Mouse (Mus musculus): ENCODE measurements around the gene Lgi1. TPM values are rescaled to one million over a fixed set of nuclear protein-coding genes. Genes with fewer than 3 reads are reported as not detected.

Lgi1 gene
- polyA plus RNA-seq, 1 experiment from 2014 or later = 2.8 TPM

GRCm38 (mm10) chr19:38337332-38337731 lies 73.0 kb downstream of the Lgi1 start:
- Histone ChIP-seq H3K9me3 (replicated peaks) (no peaks in the 10 kb centered on the region), H3K4me3 (no peak overlapping the region), H3K36me3 (no peaks in the 10 kb centered on the region), H3K27ac (replicated peaks) (no peak overlapping the region), H3K4me1 (no peaks in the 10 kb centered on the region), H3K27me3 (ENCODE audit: low read depth, poor library complexity, severe bottlenecking) (no peaks in the 10 kb centered on the region)
- WGBS = 94% methylated on average over 3 of the region's 3 CpGs
- DNase-seq (ENCODE audit: low spot score) = no peak

GRCm38 (mm10) chr19:38339734-38340133 lies 75.4 kb downstream of the Lgi1 start:
- Histone ChIP-seq H3K36me3 (no peaks in the 10 kb centered on the region), H3K27me3 (ENCODE audit: low read depth, poor library complexity, severe bottlenecking) (no peaks in the 10 kb centered on the region), H3K27ac (replicated peaks) (no peak overlapping the region), H3K4me3 (no peak overlapping the region), H3K9me3 (replicated peaks) (no peaks in the 10 kb centered on the region), H3K4me1 (no peaks in the 10 kb centered on the region)
- WGBS = 78% methylated on average over 3 of the region's 3 CpGs
- no peak for DNase-seq (ENCODE audit: low spot score)

GRCm38 (mm10) chr19:38343246-38343645 lies 78.9 kb downstream of the Lgi1 start:
- H3K27me3 ChIP-seq (ENCODE audit: low read depth, poor library complexity, severe bottlenecking) = no peaks in the 10 kb centered on the region
- H3K4me3 ChIP-seq = no peak overlapping the region
- H3K4me1 ChIP-seq = peaks cover 3% of the 10 kb centered on the region
- peaks cover 13% of the 10 kb centered on the region for H3K9me3 ChIP-seq (replicated peaks)
- H3K27ac ChIP-seq (replicated peaks) = no peak overlapping the region
- WGBS = 80% methylated on average over 1 of the region's 1 CpGs
- DNase-seq (ENCODE audit: low spot score) = no peak
- no peaks in the 10 kb centered on the region for H3K36me3 ChIP-seq

- DNase-seq (ENCODE audit: low spot score) = no peak
Observed at GRCm38 (mm10) chr19:38348271-38349012, 84.1 kb downstream of the Lgi1 start.

GRCm38 (mm10) chr19:38349013-38349341 lies 84.6 kb downstream of the Lgi1 start:
- no peak for DNase-seq (ENCODE audit: low spot score)
- WGBS = 82% methylated on average over 5 of the region's 5 CpGs

More at GRCm38 (mm10) chr19:38348271-38349012, 84.1 kb downstream of the Lgi1 start:
- Histone ChIP-seq H3K36me3 (no peaks in the 10 kb centered on the region), H3K27me3 (ENCODE audit: low read depth, poor library complexity, severe bottlenecking) (no peaks in the 10 kb centered on the region; the same call in 1 of the 2 replicates), H3K4me1 (peaks cover 8% of the 10 kb centered on the region), H3K27ac (replicated peaks) (no peak overlapping the region; the same call in 1 of the 2 replicates), H3K9me3 (replicated peaks) (peaks cover 13% of the 10 kb centered on the region), H3K4me3 (no peak overlapping the region)
- WGBS = 38% methylated on average over 13 of the region's 13 CpGs

GRCm38 (mm10) chr19:38351202-38351601 lies 86.9 kb downstream of the Lgi1 start:
- H3K27me3 ChIP-seq (ENCODE audit: low read depth, poor library complexity, severe bottlenecking) = no peaks in the 10 kb centered on the region; the same call in 1 of the 2 replicates
- WGBS = 91% methylated on average over 2 of the region's 2 CpGs
- no peak for DNase-seq (ENCODE audit: low spot score)
- H3K27ac ChIP-seq (replicated peaks) = no peak overlapping the region
- H3K4me3 ChIP-seq = no peak overlapping the region
- peaks cover 8% of the 10 kb centered on the region for H3K4me1 ChIP-seq
- H3K9me3 ChIP-seq (replicated peaks) = 0 out of 2 replicates have a peak, but pooled peaks cover 3% of the 10 kb centered on the region
- no peaks in the 10 kb centered on the region for H3K36me3 ChIP-seq

More at GRCm38 (mm10) chr19:38349013-38349341, 84.6 kb downstream of the Lgi1 start:
- Histone ChIP-seq H3K36me3 (no peaks in the 10 kb centered on the region), H3K9me3 (replicated peaks) (peaks cover 13% of the 10 kb centered on the region), H3K27ac (replicated peaks) (no peak overlapping the region), H3K4me3 (no peak overlapping the region), H3K4me1 (peaks cover 8% of the 10 kb centered on the region), H3K27me3 (ENCODE audit: low read depth, poor library complexity, severe bottlenecking) (no peaks in the 10 kb centered on the region; the same call in 1 of the 2 replicates)

- Histone ChIP-seq H3K27ac (replicated peaks) (no peak overlapping the region), H3K4me1 (peaks cover 8% of the 10 kb centered on the region), H3K9me3 (replicated peaks) (0 out of 2 replicates have a peak, but pooled peaks cover under 1% of the 10 kb centered on the region), H3K36me3 (no peaks in the 10 kb centered on the region), H3K27me3 (ENCODE audit: low read depth, poor library complexity, severe bottlenecking) (no peaks in the 10 kb centered on the region; the same call in 1 of the 2 replicates), H3K4me3 (no peak overlapping the region)
- no peak for DNase-seq (ENCODE audit: low spot score)
- 89% methylated on average over 3 of the region's 3 CpGs for WGBS
Observed at GRCm38 (mm10) chr19:38351728-38352127, 87.4 kb downstream of the Lgi1 start.

- H3K27ac ChIP-seq (replicated peaks) = no peak overlapping the region
Observed at GRCm38 (mm10) chr19:38352495-38353130, 88.3 kb downstream of the Lgi1 start.

GRCm38 (mm10) chr19:38354279-38354678 lies 89.9 kb downstream of the Lgi1 start:
- Histone ChIP-seq H3K27me3 (ENCODE audit: low read depth, poor library complexity, severe bottlenecking) (no peaks in the 10 kb centered on the region; the same call in 1 of the 2 replicates), H3K4me1 (no peaks in the 10 kb centered on the region), H3K27ac (replicated peaks) (no peak overlapping the region), H3K36me3 (no peaks in the 10 kb centered on the region), H3K4me3 (no peak overlapping the region), H3K9me3 (replicated peaks) (no peaks in the 10 kb centered on the region)
- 91% methylated on average over 1 of the region's 1 CpGs for WGBS
- DNase-seq (ENCODE audit: low spot score) = no peak

More at GRCm38 (mm10) chr19:38352495-38353130, 88.3 kb downstream of the Lgi1 start:
- no peaks in the 10 kb centered on the region for H3K36me3 ChIP-seq
- DNase-seq (ENCODE audit: low spot score) = peak; percentile 30
- 47% methylated on average over 6 of the region's 6 CpGs for WGBS
- no peak overlapping the region for H3K4me3 ChIP-seq
- peaks cover 8% of the 10 kb centered on the region for H3K4me1 ChIP-seq
- H3K27me3 ChIP-seq (ENCODE audit: low read depth, poor library complexity, severe bottlenecking) = no peaks in the 10 kb centered on the region; the same call in 1 of the 2 replicates
- H3K9me3 ChIP-seq (replicated peaks) = no peaks in the 10 kb centered on the region

GRCm38 (mm10) chr19:38354819-38355360 lies 90.6 kb downstream of the Lgi1 start:
- no peak for DNase-seq (ENCODE audit: low spot score)
- H3K4me3 ChIP-seq = no peak overlapping the region
- 66% methylated on average over 10 of the region's 10 CpGs for WGBS

GRCm38 (mm10) chr19:38356211-38356828 lies 92.0 kb downstream of the Lgi1 start:
- DNase-seq (ENCODE audit: low spot score) = no peak
- no peaks in the 10 kb centered on the region for H3K27me3 ChIP-seq (ENCODE audit: low read depth, poor library complexity, severe bottlenecking)
- 86% methylated on average over 8 of the region's 8 CpGs for WGBS
- H3K36me3 ChIP-seq = no peaks in the 10 kb centered on the region
- no peak overlapping the region for H3K4me3 ChIP-seq
- no peaks in the 10 kb centered on the region for H3K9me3 ChIP-seq (replicated peaks)
- no peak overlapping the region for H3K27ac ChIP-seq (replicated peaks)
- H3K4me1 ChIP-seq = no peaks in the 10 kb centered on the region

More at GRCm38 (mm10) chr19:38354819-38355360, 90.6 kb downstream of the Lgi1 start:
- H3K9me3 ChIP-seq (replicated peaks) = no peaks in the 10 kb centered on the region
- H3K27me3 ChIP-seq (ENCODE audit: low read depth, poor library complexity, severe bottlenecking) = no peaks in the 10 kb centered on the region; the same call in 1 of the 2 replicates
- no peaks in the 10 kb centered on the region for H3K4me1 ChIP-seq
- H3K27ac ChIP-seq (replicated peaks) = no peak overlapping the region
- no peaks in the 10 kb centered on the region for H3K36me3 ChIP-seq

GRCm38 (mm10) chr19:38357956-38358623 lies 93.8 kb downstream of the Lgi1 start:
- no peaks in the 10 kb centered on the region for H3K4me1 ChIP-seq
- WGBS = 83% methylated on average over 9 of the region's 9 CpGs
- no peaks in the 10 kb centered on the region for H3K27me3 ChIP-seq (ENCODE audit: low read depth, poor library complexity, severe bottlenecking)
- no peaks in the 10 kb centered on the region for H3K36me3 ChIP-seq
- no peaks in the 10 kb centered on the region for H3K9me3 ChIP-seq (replicated peaks)
- H3K4me3 ChIP-seq = no peak overlapping the region
- H3K27ac ChIP-seq (replicated peaks) = no peak overlapping the region
- no peak for DNase-seq (ENCODE audit: low spot score)

All from midbrain, embryonic 10.5 days (tissue).